Mouse (Mus musculus) neural tube, embryonic 13.5 days (tissue): ENCODE measurements at regions not wholly inside any gene's neighbourhood (a gene's known extent, or its start where the extent isn't known, plus 50 kb on each side); places are given as distances from the start of the nearest gene placed in this dataset.

Experiments
- ATAC-seq: fragments of 200-750 bp; cut with Nextera tagmentation; 2 replicates; pipeline ENCODE4 v1.8.0; 2017; ENCODE audit warnings: low read depth, mild to moderate bottlenecking, moderate TSS enrichment, moderate library complexity
- H3K27ac ChIP-seq: fragments of 300-500 bp; sonication (generic); replicated peaks from 2 replicates; pipeline ENCODE4 v1.5.1; 2015; ENCODE audit warnings: moderate library complexity, mild to moderate bottlenecking, inconsistent platforms
- H3K27me3 ChIP-seq: fragments of 300-500 bp; sonication (generic); 2 replicates; pipeline ENCODE4 v1.6.1; 2015; ENCODE audit warnings: mild to moderate bottlenecking, inconsistent platforms
- H3K36me3 ChIP-seq: fragments of 300-500 bp; sonication (generic); 2 replicates; pipeline ENCODE4 v1.6.1; 2015; ENCODE audit warnings: mild to moderate bottlenecking, inconsistent platforms
- H3K4me1 ChIP-seq: fragments of 300-500 bp; sonication (generic); replicated peaks from 2 replicates; pipeline ENCODE4 v1.6.1; 2015; ENCODE audit warnings: inconsistent platforms
- H3K4me2 ChIP-seq: fragments of 300-500 bp; sonication (generic); 2 replicates; pipeline ENCODE4 v1.6.1; 2015; ENCODE audit warnings: inconsistent platforms, mild to moderate bottlenecking, moderate library complexity
- H3K4me3 ChIP-seq: fragments of 300-500 bp; sonication (generic); 2 replicates; pipeline ENCODE4 v1.5.1; 2015; ENCODE audit warnings: mild to moderate bottlenecking, inconsistent platforms
- H3K9ac ChIP-seq: fragments of 300-500 bp; sonication (generic); 2 replicates; pipeline ENCODE4 v1.6.1; 2015; ENCODE audit warnings: moderate library complexity, mild to moderate bottlenecking, inconsistent platforms
- H3K9me3 ChIP-seq: fragments of 300-500 bp; sonication (generic); 2 replicates; pipeline ENCODE4 v1.6.1; 2016; ENCODE audit warnings: inconsistent platforms
- WGBS: fragments of 180-500 bp; shearing (Covaris S2); methylation state at CpG from one replicate; pipeline ENCODE4 v1.1.7; 2015; 5-methylcytosine and 5-hydroxymethylcytosine counted together

DNA sequence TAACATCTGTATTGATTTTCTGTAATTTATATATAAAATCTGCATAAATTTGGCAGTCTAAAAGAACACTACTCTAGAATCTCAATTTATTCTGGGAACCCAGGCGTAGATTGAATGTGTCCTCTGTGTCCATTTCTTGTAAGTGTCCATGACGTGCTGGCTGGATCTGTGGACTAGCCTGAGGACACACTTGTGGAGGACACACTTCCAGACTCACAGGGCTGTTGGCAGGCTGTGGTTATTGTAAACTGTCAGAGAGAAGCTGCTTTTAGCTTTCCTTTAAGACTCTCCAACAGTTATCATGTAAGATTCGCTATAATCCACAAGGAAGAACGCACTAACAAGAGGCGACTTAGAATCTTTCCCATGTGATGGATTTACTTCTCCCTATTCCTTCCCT is 200.2 kb downstream of the Wnt5a start:
- no peaks in the 10 kb centered on the region for H3K27me3 ChIP-seq
- ATAC-seq: no peak
- H3K4me1 ChIP-seq: no peaks in the 10 kb centered on the region
- no peaks in the 10 kb centered on the region for H3K36me3 ChIP-seq
- no peak overlapping the region for H3K9ac ChIP-seq
- no peaks in the 10 kb centered on the region for H3K9me3 ChIP-seq
- WGBS: 92% methylated on average over 5 of the region's 5 CpGs
- no peak overlapping the region for H3K4me2 ChIP-seq
- no peak overlapping the region for H3K27ac ChIP-seq
- no peak overlapping the region for H3K4me3 ChIP-seq

DNA sequence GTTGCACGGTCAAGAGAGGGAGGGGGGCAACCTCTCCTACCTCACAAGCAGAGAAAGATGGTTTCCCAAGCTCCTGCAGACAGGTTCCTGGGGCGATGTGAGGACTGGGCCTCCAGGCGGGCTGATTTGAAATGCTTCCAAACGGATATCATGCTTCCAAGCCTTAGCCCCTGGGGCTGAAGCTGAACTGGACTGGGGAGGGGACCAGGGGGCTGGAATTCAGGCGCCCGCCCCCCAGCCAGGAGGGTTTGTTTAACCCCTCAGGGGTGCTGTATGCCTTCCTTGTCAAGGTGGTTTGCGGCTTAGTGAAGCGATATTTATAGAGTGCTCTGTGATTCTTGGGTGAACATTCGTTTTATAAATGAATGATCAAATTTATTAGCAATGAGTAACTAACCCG is 210.0 kb downstream of the Wnt5a start:
- WGBS: 69% methylated on average over 10 of the region's 10 CpGs
- Histone ChIP-seq H3K27me3 (no peaks in the 10 kb centered on the region), H3K4me1 (no peaks in the 10 kb centered on the region), H3K4me3 (no peak overlapping the region), H3K36me3 (no peaks in the 10 kb centered on the region), H3K9me3 (no peaks in the 10 kb centered on the region), H3K9ac (no peak overlapping the region), H3K4me2 (no peak overlapping the region), H3K27ac (no peak overlapping the region)
- ATAC-seq: no peak

DNA sequence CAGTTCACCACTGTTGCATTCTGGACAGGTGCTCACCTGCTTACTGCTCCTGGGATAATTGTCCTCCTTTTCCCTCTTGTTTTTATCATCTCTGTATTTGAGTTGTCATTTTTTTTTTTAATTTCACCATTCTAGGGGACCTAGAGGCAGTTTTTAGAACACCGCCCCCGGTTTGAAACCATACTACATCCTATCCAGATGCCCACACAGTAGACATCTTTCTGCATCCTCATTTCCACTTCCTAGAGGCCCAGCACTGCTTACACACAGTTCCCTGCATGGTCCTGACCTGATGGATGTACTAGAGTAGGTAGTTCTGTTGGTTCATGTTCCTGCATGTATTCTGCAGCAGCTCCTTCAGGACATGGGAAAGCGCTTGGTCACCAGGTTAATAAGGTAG is 216.0 kb downstream of the Wnt5a start:
- no peaks in the 10 kb centered on the region for H3K36me3 ChIP-seq
- H3K9ac ChIP-seq: no peak overlapping the region
- no peaks in the 10 kb centered on the region for H3K9me3 ChIP-seq
- no peak for ATAC-seq
- H3K27me3 ChIP-seq: no peaks in the 10 kb centered on the region
- no peaks in the 10 kb centered on the region for H3K4me1 ChIP-seq
- H3K4me3 ChIP-seq: no peak overlapping the region
- H3K27ac ChIP-seq: no peak overlapping the region
- no peak overlapping the region for H3K4me2 ChIP-seq
- 95% methylated on average over 3 of the region's 3 CpGs for WGBS

DNA sequence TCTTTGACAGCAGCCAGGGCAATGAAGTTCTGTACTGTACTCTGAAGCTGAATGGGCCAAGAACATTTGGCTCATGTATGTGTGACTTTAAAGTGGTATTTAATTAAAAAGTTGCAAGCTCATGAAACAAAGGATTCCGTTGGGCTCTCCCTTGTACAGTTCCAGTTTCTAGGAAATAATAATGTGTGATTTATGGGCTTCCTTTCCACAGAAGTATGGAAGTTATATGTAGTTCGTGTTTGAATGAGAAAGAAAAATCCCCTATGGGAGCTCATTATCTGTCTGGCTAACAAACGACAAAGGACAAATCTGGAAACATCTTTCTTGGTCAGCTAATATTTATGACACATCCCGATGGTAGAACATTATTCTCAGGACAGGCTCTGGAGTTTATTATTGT is 221.1 kb downstream of the Wnt5a start:
- 60% methylated on average over 4 of the region's 4 CpGs for whole genome bisulfite sequencing
- ATAC-seq: no peak
- Histone ChIP-seq H3K9ac (no peak overlapping the region), H3K27ac (no peak overlapping the region), H3K9me3 (no peaks in the 10 kb centered on the region), H3K4me2 (no peak overlapping the region), H3K4me3 (no peak overlapping the region), H3K27me3 (no peaks in the 10 kb centered on the region), H3K36me3 (no peaks in the 10 kb centered on the region), H3K4me1 (no peaks in the 10 kb centered on the region)

DNA sequence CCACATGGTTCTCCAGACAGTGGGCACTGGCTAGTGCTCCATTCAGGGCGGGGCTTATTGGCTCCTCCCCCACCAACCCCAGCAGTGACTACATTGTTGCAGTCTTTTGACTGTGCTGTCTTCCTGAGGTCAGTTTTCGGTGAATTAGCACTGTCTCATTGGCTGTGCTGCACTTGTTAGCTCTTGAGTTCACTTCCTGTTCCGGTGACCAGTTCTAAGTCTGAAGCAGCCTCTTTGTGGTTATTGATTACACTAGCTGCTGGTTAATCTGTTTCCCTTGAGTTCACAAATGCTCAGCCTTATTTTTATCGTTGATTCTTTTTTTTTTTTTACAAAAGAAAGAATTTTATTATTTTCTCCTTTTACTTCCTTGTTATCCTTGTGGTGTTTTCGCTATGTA is 228.9 kb downstream of the Wnt5a start:
- Histone ChIP-seq H3K4me2 (no peak overlapping the region), H3K4me3 (no peak overlapping the region), H3K9ac (no peak overlapping the region), H3K36me3 (no peaks in the 10 kb centered on the region), H3K27me3 (no peaks in the 10 kb centered on the region), H3K27ac (no peak overlapping the region), H3K9me3 (no peaks in the 10 kb centered on the region), H3K4me1 (no peaks in the 10 kb centered on the region)
- 77% methylated on average over 5 of the region's 5 CpGs for WGBS
- ATAC-seq: no peak

DNA sequence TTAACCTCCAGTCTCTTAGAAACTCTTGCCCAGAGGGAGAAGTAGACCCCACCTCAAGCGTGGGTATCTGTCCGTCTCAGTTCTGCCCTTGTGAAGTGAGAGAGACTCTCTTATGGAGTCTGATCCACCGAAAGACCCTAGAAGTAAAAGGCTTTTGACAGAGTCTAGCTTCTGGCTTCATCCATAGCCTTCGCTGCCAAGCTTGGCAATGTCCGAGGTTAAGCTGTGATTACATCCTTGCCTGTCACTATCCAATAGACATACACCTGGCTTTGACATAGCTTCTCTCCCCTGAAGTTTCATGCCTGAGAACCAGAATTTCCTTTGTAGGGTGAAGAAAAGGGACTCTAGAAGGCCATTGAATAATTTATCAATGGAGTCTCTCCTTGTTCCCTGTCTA is 230.9 kb downstream of the Wnt5a start:
- no peak for ATAC-seq
- no peak overlapping the region for H3K27ac ChIP-seq
- 93% methylated on average over 5 of the region's 5 CpGs for WGBS

DNA sequence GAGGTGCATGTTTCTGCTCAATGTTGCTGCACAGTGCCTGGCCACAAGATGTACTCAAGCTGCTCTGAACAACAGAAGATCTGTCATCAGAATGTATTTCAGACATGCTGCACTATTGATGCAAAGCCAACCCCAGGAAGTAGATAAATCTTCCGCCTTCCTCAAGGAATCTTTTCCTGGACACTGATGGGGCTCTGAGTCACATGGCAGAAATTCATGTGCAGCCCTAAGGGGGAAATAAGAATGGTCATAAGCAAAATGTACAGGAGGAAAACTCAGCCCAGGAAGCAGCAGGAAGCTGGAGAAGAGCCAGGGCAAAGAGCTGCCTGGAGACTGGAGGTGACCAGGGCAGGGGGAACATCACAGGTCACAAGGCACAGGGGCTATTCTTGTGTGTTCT is 235.5 kb downstream of the Wnt5a start:
- no peak overlapping the region for H3K4me2 ChIP-seq
- 79% methylated on average over 1 of the region's 1 CpGs for WGBS
- no peak overlapping the region for H3K9ac ChIP-seq
- no peak for ATAC-seq
- no peaks in the 10 kb centered on the region for H3K4me1 ChIP-seq
- H3K36me3 ChIP-seq: no peaks in the 10 kb centered on the region
- H3K4me3 ChIP-seq: no peak overlapping the region
- H3K27me3 ChIP-seq: no peaks in the 10 kb centered on the region
- H3K27ac ChIP-seq: no peak overlapping the region
- no peaks in the 10 kb centered on the region for H3K9me3 ChIP-seq

More for the DNA sequence above, 230.9 kb downstream of the Wnt5a start:
- no peak overlapping the region for H3K9ac ChIP-seq
- no peak overlapping the region for H3K4me2 ChIP-seq
- H3K9me3 ChIP-seq: no peaks in the 10 kb centered on the region
- no peaks in the 10 kb centered on the region for H3K4me1 ChIP-seq
- H3K4me3 ChIP-seq: no peak overlapping the region
- H3K27me3 ChIP-seq: no peaks in the 10 kb centered on the region
- no peaks in the 10 kb centered on the region for H3K36me3 ChIP-seq

DNA sequence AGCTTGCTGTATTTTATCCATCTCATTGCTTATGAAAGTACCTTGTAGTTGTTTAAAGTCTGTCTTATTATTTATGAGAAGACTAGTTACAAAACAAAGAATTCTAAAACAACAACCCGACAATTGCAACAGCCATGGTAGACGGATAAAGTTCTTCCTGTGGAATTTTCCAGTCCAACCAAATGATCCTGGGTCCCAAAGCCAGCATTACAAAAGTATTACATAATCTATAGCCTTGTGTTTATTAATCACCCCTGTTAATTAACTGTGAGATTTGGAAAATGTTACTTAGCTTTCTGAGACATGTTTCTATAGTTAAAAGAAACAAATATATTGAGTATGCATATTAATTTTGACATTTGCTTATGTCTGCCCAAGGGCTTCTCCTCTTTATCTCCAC is 236.9 kb downstream of the Wnt5a start:
- Histone ChIP-seq H3K9ac (no peak overlapping the region), H3K4me3 (no peak overlapping the region), H3K9me3 (no peaks in the 10 kb centered on the region), H3K4me1 (no peaks in the 10 kb centered on the region), H3K4me2 (no peak overlapping the region), H3K36me3 (no peaks in the 10 kb centered on the region), H3K27ac (no peak overlapping the region), H3K27me3 (no peaks in the 10 kb centered on the region)
- 79% methylated on average over 2 of the region's 2 CpGs for WGBS
- ATAC-seq: no peak

DNA sequence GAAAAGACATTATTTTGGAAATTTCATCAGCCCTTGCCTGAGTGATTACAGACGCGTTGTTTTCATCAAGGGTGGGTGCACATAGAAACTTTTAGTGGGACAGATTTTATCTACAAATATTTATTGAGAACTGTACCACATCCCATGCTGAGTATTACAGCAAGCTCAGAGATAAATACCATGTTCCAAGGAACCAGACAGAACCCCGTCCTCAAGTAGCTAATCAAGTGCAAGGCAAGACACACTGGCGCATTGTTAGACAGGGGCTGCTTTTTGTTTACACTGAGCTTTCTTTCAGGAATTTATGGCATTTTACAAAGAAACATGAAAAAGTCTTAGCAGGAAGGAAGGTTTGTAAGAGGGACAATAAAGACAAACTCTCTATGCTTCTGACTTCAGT is 239.1 kb downstream of the Wnt5a start:
- Histone ChIP-seq H3K9me3 (no peaks in the 10 kb centered on the region), H3K9ac (no peak overlapping the region), H3K4me3 (no peak overlapping the region), H3K36me3 (no peaks in the 10 kb centered on the region), H3K27ac (no peak overlapping the region), H3K4me1 (no peaks in the 10 kb centered on the region), H3K27me3 (no peaks in the 10 kb centered on the region), H3K4me2 (no peak overlapping the region)
- ATAC-seq: no peak
- 72% methylated on average over 4 of the region's 4 CpGs for WGBS

DNA sequence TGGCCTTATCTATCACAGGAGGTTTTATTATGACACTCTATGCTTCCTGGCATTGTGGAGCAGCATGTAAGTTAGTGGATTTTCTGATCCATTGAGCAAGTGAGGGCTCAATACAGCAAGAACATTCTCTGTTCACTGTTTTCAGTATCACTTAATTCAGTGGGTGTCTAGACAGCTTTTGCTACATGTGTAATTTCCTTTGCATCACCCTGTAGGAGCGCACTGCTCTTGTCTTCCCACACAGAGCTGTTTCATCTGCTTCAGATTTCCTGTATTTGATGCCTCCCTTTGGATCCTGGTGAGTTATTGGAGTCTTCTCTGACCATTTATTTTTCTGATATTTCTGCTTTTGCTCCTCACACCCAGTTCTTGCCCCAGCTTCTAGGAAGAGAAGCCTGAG is 245.8 kb downstream of the Wnt5a start:
- Histone ChIP-seq H3K27me3 (no peaks in the 10 kb centered on the region), H3K9me3 (no peaks in the 10 kb centered on the region), H3K4me2 (no peak overlapping the region), H3K4me3 (no peak overlapping the region), H3K27ac (no peak overlapping the region), H3K9ac (no peak overlapping the region), H3K4me1 (0 out of 2 replicates have a peak, but pooled peaks cover 7% of the 10 kb centered on the region), H3K36me3 (no peaks in the 10 kb centered on the region)
- 97% methylated on average over 1 of the region's 1 CpGs for WGBS
- no peak for ATAC-seq

DNA sequence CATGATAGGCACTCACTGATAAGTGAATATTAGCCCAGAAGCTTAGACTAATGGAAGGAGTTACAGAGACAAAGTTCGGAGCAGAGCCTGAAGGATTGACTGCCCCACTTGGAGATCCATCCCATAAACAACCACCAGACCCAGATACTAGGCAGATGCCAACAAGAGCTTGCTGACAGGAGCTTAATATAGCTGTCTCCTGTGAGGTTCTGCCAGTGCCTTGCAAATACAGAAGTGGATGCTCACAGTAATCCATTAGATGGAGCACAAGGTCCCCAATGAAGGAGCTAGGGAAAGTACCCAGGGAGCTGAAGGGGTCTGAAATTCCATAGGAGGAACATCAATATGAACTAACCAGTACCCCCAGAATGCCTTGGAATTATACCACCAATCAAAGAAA is 252.8 kb upstream of the Lrtm1 start:
- ATAC-seq: no peak
- no peaks in the 10 kb centered on the region for H3K9me3 ChIP-seq

DNA sequence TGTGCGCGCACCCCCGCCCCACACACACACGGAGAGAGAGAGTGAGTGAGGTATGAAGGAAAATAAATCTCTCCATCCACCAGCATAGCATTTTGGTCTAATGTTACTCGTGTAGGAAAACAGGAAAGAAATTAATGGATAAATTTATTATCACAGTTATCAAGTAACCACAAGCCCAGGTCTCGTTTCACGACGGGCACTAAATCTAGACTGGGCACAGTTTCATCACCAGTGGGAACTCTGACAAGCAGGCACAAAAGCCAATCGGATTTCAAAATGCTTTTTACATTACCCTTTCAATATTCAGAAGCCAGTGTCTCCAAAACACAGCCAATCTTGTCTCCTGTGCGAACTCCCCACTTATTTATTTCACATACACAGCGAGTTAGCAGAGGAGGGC is 244.9 kb upstream of the Lrtm1 start:
- Histone ChIP-seq H3K4me1 (peaks cover 13% of the 10 kb centered on the region), H3K27me3 (no peaks in the 10 kb centered on the region), H3K4me2 (peak overlapping the region; percentile 13; the same call in 1 of the 2 replicates), H3K9me3 (no peaks in the 10 kb centered on the region), H3K36me3 (no peaks in the 10 kb centered on the region), H3K9ac (no peak overlapping the region), H3K4me3 (no peak overlapping the region), H3K27ac (no peak overlapping the region)
- no peak for ATAC-seq
- WGBS: 67% methylated on average over 11 of the region's 11 CpGs

More for the DNA sequence above, 252.8 kb upstream of the Lrtm1 start:
- 94% methylated on average over 1 of the region's 1 CpGs for WGBS
- Histone ChIP-seq H3K27me3 (no peaks in the 10 kb centered on the region), H3K4me1 (no peaks in the 10 kb centered on the region), H3K4me2 (no peak overlapping the region), H3K27ac (no peak overlapping the region), H3K9ac (no peak overlapping the region), H3K36me3 (no peaks in the 10 kb centered on the region), H3K4me3 (no peak overlapping the region)

DNA sequence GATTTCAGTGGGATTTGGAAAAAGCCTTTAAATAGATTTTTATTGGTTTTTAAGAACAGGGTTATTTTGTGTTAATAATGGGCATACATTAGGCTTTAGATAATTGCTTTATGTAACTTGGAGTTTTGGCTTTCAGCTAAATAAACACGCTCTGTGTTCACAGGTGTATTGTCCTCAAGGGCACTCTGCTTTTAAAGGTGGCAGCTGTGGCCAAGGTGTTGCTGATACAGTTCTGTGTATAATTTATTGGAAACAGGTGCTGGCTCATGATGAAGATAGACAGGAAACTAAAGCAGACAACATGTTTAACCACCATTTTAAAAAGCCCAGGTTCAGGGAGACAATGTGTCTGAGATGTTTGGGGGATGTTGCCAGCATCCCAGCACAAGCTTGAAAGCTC is 242.3 kb upstream of the Lrtm1 start:
- Histone ChIP-seq H3K9me3 (no peaks in the 10 kb centered on the region), H3K4me2 (no peak overlapping the region), H3K27me3 (no peaks in the 10 kb centered on the region), H3K4me3 (no peak overlapping the region), H3K9ac (no peak overlapping the region), H3K4me1 (peaks cover 13% of the 10 kb centered on the region), H3K27ac (no peak overlapping the region), H3K36me3 (no peaks in the 10 kb centered on the region)
- no peak for ATAC-seq
- WGBS: 67% methylated on average over 1 of the region's 1 CpGs
